Mouse (Mus musculus): ENCODE measurements around the gene Armh2.

DNA sequence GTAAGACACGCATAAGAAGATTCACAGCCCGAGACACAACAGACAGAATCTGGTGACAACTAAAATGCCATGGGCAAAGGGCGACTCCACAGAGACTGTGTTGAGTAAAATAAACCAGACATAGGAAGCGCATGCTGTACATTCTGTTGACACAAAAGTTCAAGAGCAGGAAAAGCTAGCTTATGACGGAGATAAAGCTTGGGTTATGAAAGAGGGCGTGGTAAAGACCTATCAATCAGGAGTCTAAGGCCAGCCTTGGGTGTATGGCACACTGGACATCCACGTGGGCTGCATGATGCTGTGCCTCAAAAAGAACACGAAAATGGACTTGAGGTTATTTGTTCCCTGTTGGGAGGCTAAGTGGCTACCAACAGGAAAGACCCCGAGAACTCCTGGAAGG is 24.6 kb upstream of the Armh2 start:
- TF ChIP-seq POLR2AphosphoS2 (IDR thresholded peaks at IDR 0.05; ENCODE audit: insufficient read length, low read depth) = no peak
- no peak for TF ChIP-seq POLR2A (IDR thresholded peaks at IDR 0.05; ENCODE audit: insufficient read length, low read depth)
- no peak for TF ChIP-seq TCF12 (IDR thresholded peaks at IDR 0.05; ENCODE audit: insufficient read depth, poor library complexity, severe bottlenecking)
- TF ChIP-seq MYOD1 (IDR thresholded peaks at IDR 0.05; ENCODE audit: control insufficient read depth in 1 of 3, insufficient read length in 2 of 3, low read depth in 2 of 3) = no peak
- TF ChIP-seq CEBPB (IDR thresholded peaks at IDR 0.05; ENCODE audit: insufficient read depth, poor library complexity, severe bottlenecking) = no peak
